Mouse (Mus musculus) stomach, postnatal 0 days (tissue): ENCODE results near the gene Shisa8.

ENCODE experiments used
- CTCF ChIP-seq: IDR thresholded peaks from 2 replicates; pipeline ENCODE4 v1.5.1; 2016; ENCODE audit warnings: antibody characterized with exemption, low read depth, mild to moderate bottlenecking, moderate library complexity
- EP300 ChIP-seq: optimal IDR thresholded peaks from 2 replicates; pipeline ENCODE3; 2016; ENCODE audit warnings: antibody characterized with exemption

DNA sequence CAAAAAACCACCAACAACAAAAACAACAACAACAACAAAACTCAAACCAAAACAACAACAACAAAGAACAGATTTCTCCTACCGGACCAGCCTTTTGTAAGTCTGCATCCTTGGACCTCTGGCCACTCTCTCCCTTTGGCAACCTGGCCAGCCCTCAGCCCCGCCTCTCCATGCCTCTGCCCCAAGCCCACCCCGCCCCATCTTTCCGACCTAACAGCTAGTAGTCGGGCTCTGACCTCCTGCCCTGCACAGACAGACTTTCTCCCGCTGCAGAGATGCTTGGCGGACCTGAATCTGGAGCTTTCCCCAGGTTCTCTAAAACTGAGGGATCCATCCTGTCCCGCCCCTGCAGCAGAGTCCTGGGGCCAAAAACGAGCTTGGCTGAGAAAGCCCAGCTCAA lies 5.4 kb upstream of the Shisa8 start:
- no peak for TF ChIP-seq CTCF
- no peak for TF ChIP-seq EP300
